Mouse (Mus musculus) hindbrain, embryonic 11.5 days (tissue): ENCODE measurements at regions not wholly inside any gene's neighbourhood (a gene's known extent, or its start where the extent isn't known, plus 50 kb on each side); places are given as distances from the start of the nearest gene placed in this dataset.

ENCODE experiments used
- ATAC-seq: fragments of 200-750 bp; cut with Nextera tagmentation; 2 replicates; pipeline ENCODE4 v1.8.0; 2017; ENCODE audit warnings: mild to moderate bottlenecking, moderate TSS enrichment, moderate library complexity; ENCODE audit not compliant: low FRiP score
- DNase-seq: peaks from one replicate; pipeline ENCODE4 v3.0.0-alpha.2; 2015; ENCODE audit warnings: low spot score
- H3K27ac ChIP-seq: fragments of 300-500 bp; sonication (generic); 2 replicates; pipeline ENCODE4 v1.5.1; 2014; ENCODE audit warnings: mild to moderate bottlenecking, low read depth, low read length
- H3K27me3 ChIP-seq: fragments of 300-500 bp; sonication (generic); 2 replicates; pipeline ENCODE4 v1.6.1; 2014; ENCODE audit warnings: mild to moderate bottlenecking, low read length, moderate library complexity, mixed read lengths; ENCODE audit not compliant: control insufficient read depth, insufficient read depth
- H3K36me3 ChIP-seq: fragments of 300-500 bp; sonication (generic); 2 replicates; pipeline ENCODE4 v1.6.1; 2014; ENCODE audit warnings: mild to moderate bottlenecking, low read length, moderate library complexity, mixed read lengths; ENCODE audit not compliant: control insufficient read depth, insufficient read depth
- H3K4me1 ChIP-seq: fragments of 300-500 bp; sonication (generic); replicated peaks from 2 replicates; pipeline ENCODE4 v1.6.1; 2014; ENCODE audit warnings: low read length, mixed read lengths; ENCODE audit not compliant: control insufficient read depth, insufficient read depth
- H3K4me2 ChIP-seq: fragments of 300-500 bp; sonication (generic); replicated peaks from 2 replicates; pipeline ENCODE4 v1.6.1; 2014; ENCODE audit warnings: mild to moderate bottlenecking, low read depth, low read length
- H3K4me3 ChIP-seq: fragments of 300-500 bp; sonication (generic); 2 replicates; pipeline ENCODE4 v1.5.1; 2014; ENCODE audit warnings: low read depth, low read length
- H3K9ac ChIP-seq: fragments of 300-500 bp; sonication (generic); 2 replicates; pipeline ENCODE4 v1.6.1; 2014; ENCODE audit warnings: low read depth, low read length
- H3K9me3 ChIP-seq: fragments of 300-500 bp; sonication (generic); 2 replicates; pipeline ENCODE4 v1.6.1; 2016; ENCODE audit warnings: low read length; ENCODE audit not compliant: control insufficient read depth
- WGBS: fragments of 180-500 bp; shearing (Covaris S2); extraction: QIAGEN DNeasy Blood & Tissue Kit; methylation state at CpG from one replicate; pipeline ENCODE4 v1.1.7; 2014; 5-methylcytosine and 5-hydroxymethylcytosine counted together

GRCm38 (mm10) chr6:93084286-93084685, 141.0 kb upstream of the Adamts9 start:
- no peaks in the 10 kb centered on the region for H3K9me3 ChIP-seq
- H3K4me1 ChIP-seq: no peaks in the 10 kb centered on the region
- no peak for ATAC-seq
- H3K4me3 ChIP-seq: no peak overlapping the region
- DNase-seq: no peak
- H3K9ac ChIP-seq: no peak overlapping the region
- 94% methylated on average over 1 of the region's 1 CpGs for WGBS
- H3K27ac ChIP-seq: no peak overlapping the region
- no peaks in the 10 kb centered on the region for H3K27me3 ChIP-seq
- no peak overlapping the region for H3K4me2 ChIP-seq
- no peaks in the 10 kb centered on the region for H3K36me3 ChIP-seq

GRCm38 (mm10) chr6:93083716-93084115, 140.4 kb upstream of the Adamts9 start:
- H3K9ac ChIP-seq: no peak overlapping the region
- 89% methylated on average over 6 of the region's 6 CpGs for WGBS
- no peaks in the 10 kb centered on the region for H3K36me3 ChIP-seq
- no peaks in the 10 kb centered on the region for H3K27me3 ChIP-seq
- no peaks in the 10 kb centered on the region for H3K4me1 ChIP-seq
- no peaks in the 10 kb centered on the region for H3K9me3 ChIP-seq
- DNase-seq (no peak), ATAC-seq (no peak)
- H3K4me2 ChIP-seq: no peak overlapping the region
- H3K4me3 ChIP-seq: no peak overlapping the region
- no peak overlapping the region for H3K27ac ChIP-seq

GRCm38 (mm10) chr6:93082205-93082604, 138.9 kb upstream of the Adamts9 start:
- H3K4me1 ChIP-seq: no peaks in the 10 kb centered on the region
- H3K27ac ChIP-seq: no peak overlapping the region
- no peak overlapping the region for H3K4me3 ChIP-seq
- H3K4me2 ChIP-seq: no peak overlapping the region
- H3K9ac ChIP-seq: no peak overlapping the region
- 74% methylated on average over 4 of the region's 4 CpGs for WGBS
- H3K36me3 ChIP-seq: no peaks in the 10 kb centered on the region
- no peaks in the 10 kb centered on the region for H3K27me3 ChIP-seq
- ATAC-seq: no peak
- no peaks in the 10 kb centered on the region for H3K9me3 ChIP-seq
- DNase-seq: no peak

- DNase-seq (no peak), ATAC-seq (no peak)
- H3K36me3 ChIP-seq: no peaks in the 10 kb centered on the region
- H3K9me3 ChIP-seq: no peaks in the 10 kb centered on the region
- 90% methylated on average over 1 of the region's 1 CpGs for WGBS
- H3K4me1 ChIP-seq: no peaks in the 10 kb centered on the region
- no peak overlapping the region for H3K27ac ChIP-seq
- no peaks in the 10 kb centered on the region for H3K27me3 ChIP-seq
- no peak overlapping the region for H3K4me3 ChIP-seq
- H3K4me2 ChIP-seq: no peak overlapping the region
- no peak overlapping the region for H3K9ac ChIP-seq
Observed at GRCm38 (mm10) chr6:93076681-93077080, 133.4 kb upstream of the Adamts9 start.

- Histone ChIP-seq H3K4me3 (no peak overlapping the region), H3K27me3 (no peaks in the 10 kb centered on the region), H3K4me2 (no peak overlapping the region), H3K4me1 (no peaks in the 10 kb centered on the region), H3K9me3 (no peaks in the 10 kb centered on the region), H3K27ac (no peak overlapping the region), H3K36me3 (no peaks in the 10 kb centered on the region), H3K9ac (no peak overlapping the region)
- ATAC-seq (no peak), DNase-seq (no peak)
- 71% methylated on average over 5 of the region's 5 CpGs for WGBS
Observed at GRCm38 (mm10) chr6:93075867-93076266, 132.6 kb upstream of the Adamts9 start.

- Histone ChIP-seq H3K9me3 (no peaks in the 10 kb centered on the region), H3K4me3 (no peak overlapping the region), H3K9ac (no peak overlapping the region), H3K4me2 (no peak overlapping the region), H3K27ac (no peak overlapping the region), H3K36me3 (no peaks in the 10 kb centered on the region), H3K27me3 (no peaks in the 10 kb centered on the region), H3K4me1 (no peaks in the 10 kb centered on the region)
- DNase-seq (no peak), ATAC-seq (no peak)
- WGBS: 85% methylated on average over 4 of the region's 4 CpGs
Observed at GRCm38 (mm10) chr6:93075011-93075410, 131.7 kb upstream of the Adamts9 start.

- Histone ChIP-seq H3K4me2 (no peak overlapping the region), H3K36me3 (no peaks in the 10 kb centered on the region), H3K4me3 (no peak overlapping the region), H3K9ac (no peak overlapping the region), H3K4me1 (no peaks in the 10 kb centered on the region), H3K27ac (no peak overlapping the region), H3K27me3 (no peaks in the 10 kb centered on the region), H3K9me3 (no peaks in the 10 kb centered on the region)
- 89% methylated on average over 5 of the region's 5 CpGs for WGBS
- ATAC-seq (no peak), DNase-seq (no peak)
Observed at GRCm38 (mm10) chr6:93070916-93071315, 127.6 kb upstream of the Adamts9 start.

- Histone ChIP-seq H3K27me3 (no peaks in the 10 kb centered on the region), H3K4me2 (no peak overlapping the region), H3K4me1 (no peaks in the 10 kb centered on the region), H3K4me3 (no peak overlapping the region), H3K9ac (no peak overlapping the region), H3K9me3 (no peaks in the 10 kb centered on the region), H3K36me3 (no peaks in the 10 kb centered on the region), H3K27ac (no peak overlapping the region)
- ATAC-seq (no peak), DNase-seq (no peak)
- WGBS: 93% methylated on average over 5 of the region's 5 CpGs
Observed at GRCm38 (mm10) chr6:93067808-93068207, 124.5 kb upstream of the Adamts9 start.

- 42% methylated on average over 11 of the region's 11 CpGs for WGBS
- DNase-seq (peak; percentile 31), ATAC-seq (no peak)
- H3K36me3 ChIP-seq: no peaks in the 10 kb centered on the region
- H3K27ac ChIP-seq: no peak overlapping the region
- no peak overlapping the region for H3K4me2 ChIP-seq
- H3K9me3 ChIP-seq: no peaks in the 10 kb centered on the region
- no peaks in the 10 kb centered on the region for H3K4me1 ChIP-seq
- no peak overlapping the region for H3K9ac ChIP-seq
- no peaks in the 10 kb centered on the region for H3K27me3 ChIP-seq
- no peak overlapping the region for H3K4me3 ChIP-seq
Observed at GRCm38 (mm10) chr6:93066553-93067376, 123.5 kb upstream of the Adamts9 start.
